Mouse (Mus musculus): ENCODE results near the gene Cdh18. TPM values are rescaled to one million over a fixed set of nuclear protein-coding genes. Genes with fewer than 3 reads are reported as not detected.
"Not testable (repeated sequence)": the region's sequence is repeated elsewhere in the genome, so short reads cannot be mapped to it uniquely, and the experiment has no call there.

Cdh18 gene
- polyA plus RNA-seq, 1 experiment from 2014 or later = 5.8 TPM

DNA sequence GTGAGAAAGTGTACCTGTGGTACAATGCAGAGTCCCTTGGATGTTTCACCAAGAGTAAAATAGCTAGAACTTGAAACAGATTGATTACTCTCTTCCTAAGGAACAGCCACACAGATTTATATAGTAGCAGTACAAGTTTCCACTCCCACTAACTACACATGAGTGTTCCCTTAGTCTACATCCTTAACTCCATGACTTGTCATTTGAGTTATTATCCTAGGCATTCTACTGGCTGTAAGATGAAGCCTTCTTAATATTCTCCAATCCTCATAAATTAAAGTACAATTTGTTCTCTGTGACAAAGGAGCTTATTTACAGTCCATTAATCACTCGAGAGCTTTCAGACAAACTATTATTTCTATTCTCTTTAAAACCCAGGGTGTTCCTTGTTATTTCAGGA is 756.2 kb downstream of the Cdh18 start:
- Histone ChIP-seq H3K9ac (no peak overlapping the region), H3K4me3 (no peak overlapping the region), H3K36me3 (no peaks in the 10 kb centered on the region), H3K9me3 (no peaks in the 10 kb centered on the region), H3K4me1 (replicated peaks) (no peaks in the 10 kb centered on the region), H3K4me2 (no peak overlapping the region), H3K27me3 (no peaks in the 10 kb centered on the region), H3K27ac (replicated peaks) (no peak overlapping the region)
- WGBS = 31% methylated on average over 1 of the region's 1 CpGs
- ATAC-seq (ENCODE audit: low read depth) = no peak

GRCm38 (mm10) chr15:23316766-23317165 is 767.9 kb downstream of the Cdh18 start:
- Histone ChIP-seq H3K4me1 (replicated peaks) (no peaks in the 10 kb centered on the region), H3K27ac (replicated peaks) (no peak overlapping the region), H3K27me3 (no peaks in the 10 kb centered on the region), H3K9ac (no peak overlapping the region), H3K4me3 (no peak overlapping the region), H3K4me2 (no peak overlapping the region), H3K9me3 (no peaks in the 10 kb centered on the region), H3K36me3 (no peaks in the 10 kb centered on the region)
- WGBS = 91% methylated on average over 3 of the region's 3 CpGs
- no peak for ATAC-seq (ENCODE audit: low read depth)

DNA sequence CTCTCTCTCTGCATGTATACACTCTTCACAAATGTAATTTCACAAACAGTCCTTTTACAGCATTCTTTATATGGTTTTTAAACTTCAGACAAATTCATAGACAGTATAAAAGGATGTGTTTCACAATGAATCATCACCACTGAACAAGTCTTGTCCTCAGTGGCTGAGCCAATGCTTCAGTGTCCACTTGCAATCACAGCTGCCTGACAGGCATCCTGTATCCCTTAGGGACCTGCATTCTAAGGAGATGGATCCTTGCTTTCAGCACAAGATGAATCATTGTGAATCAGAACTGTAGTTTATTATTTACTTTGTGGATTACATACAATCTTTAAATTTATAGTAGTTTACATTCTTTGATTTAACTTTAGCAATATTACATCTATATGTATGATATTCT is 768.6 kb downstream of the Cdh18 start:
- ATAC-seq (ENCODE audit: low read depth) = no peak
- Histone ChIP-seq H3K27me3 (no peaks in the 10 kb centered on the region), H3K4me3 (no peak overlapping the region), H3K36me3 (no peaks in the 10 kb centered on the region), H3K9me3 (no peaks in the 10 kb centered on the region), H3K27ac (replicated peaks) (no peak overlapping the region), H3K4me1 (replicated peaks) (no peaks in the 10 kb centered on the region), H3K4me2 (no peak overlapping the region), H3K9ac (no peak overlapping the region)

GRCm38 (mm10) chr15:23340338-23340737 is 791.5 kb downstream of the Cdh18 start:
- not testable (repeated sequence) for H3K27ac ChIP-seq (replicated peaks); H3K27me3 ChIP-seq; H3K4me1 ChIP-seq (replicated peaks); H3K9me3 ChIP-seq; ATAC-seq (ENCODE audit: low read depth); H3K36me3 ChIP-seq; H3K4me2 ChIP-seq; H3K9ac ChIP-seq; H3K4me3 ChIP-seq
- WGBS = no CpG with 5 or more reads among the region's 4 CpGs

GRCm38 (mm10) chr15:23351078-23351477 is 802.3 kb downstream of the Cdh18 start:
- H3K9ac ChIP-seq = no peak overlapping the region
- H3K27me3 ChIP-seq = no peaks in the 10 kb centered on the region
- no peaks in the 10 kb centered on the region for H3K9me3 ChIP-seq
- no peaks in the 10 kb centered on the region for H3K4me1 ChIP-seq (replicated peaks)
- no peak overlapping the region for H3K27ac ChIP-seq (replicated peaks)
- ATAC-seq (ENCODE audit: low read depth) = no peak
- H3K36me3 ChIP-seq = no peaks in the 10 kb centered on the region
- H3K4me3 ChIP-seq = no peak overlapping the region
- H3K4me2 ChIP-seq = no peak overlapping the region
- 61% methylated on average over 2 of the region's 2 CpGs for WGBS

GRCm38 (mm10) chr15:23366325-23366724 is 817.5 kb downstream of the Cdh18 start:
- Histone ChIP-seq H3K4me1 (replicated peaks) (no peaks in the 10 kb centered on the region), H3K27me3 (no peaks in the 10 kb centered on the region), H3K4me3 (no peak overlapping the region), H3K4me2 (no peak overlapping the region), H3K9ac (no peak overlapping the region), H3K27ac (replicated peaks) (no peak overlapping the region), H3K9me3 (no peaks in the 10 kb centered on the region), H3K36me3 (no peaks in the 10 kb centered on the region)
- WGBS = 88% methylated on average over 3 of the region's 3 CpGs
- no peak for ATAC-seq (ENCODE audit: low read depth)

DNA sequence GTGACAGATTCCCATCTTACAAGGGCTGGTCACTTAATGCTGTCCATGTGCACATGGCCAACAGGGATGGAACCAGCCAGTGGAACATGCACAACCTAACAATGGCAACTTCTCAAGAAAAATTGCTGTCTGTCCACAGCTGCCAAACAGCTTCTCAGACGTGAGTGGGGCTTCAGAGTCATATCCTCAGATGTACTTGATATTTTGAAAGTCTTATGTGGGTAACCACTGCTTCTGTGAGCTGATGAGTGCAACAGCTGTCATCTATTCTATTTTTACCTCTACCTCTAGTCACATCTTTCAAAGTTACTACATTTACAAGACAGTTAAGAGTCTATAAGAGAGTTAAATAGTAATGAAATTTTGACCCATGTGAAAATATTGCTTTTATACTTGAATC is 818.9 kb downstream of the Cdh18 start:
- H3K4me1 ChIP-seq (replicated peaks) = no peaks in the 10 kb centered on the region
- no peak for ATAC-seq (ENCODE audit: low read depth)
- no peaks in the 10 kb centered on the region for H3K36me3 ChIP-seq
- H3K9me3 ChIP-seq = no peaks in the 10 kb centered on the region
- 69% methylated on average over 1 of the region's 1 CpGs for WGBS
- no peaks in the 10 kb centered on the region for H3K27me3 ChIP-seq
- no peak overlapping the region for H3K27ac ChIP-seq (replicated peaks)
- no peak overlapping the region for H3K9ac ChIP-seq
- no peak overlapping the region for H3K4me3 ChIP-seq
- no peak overlapping the region for H3K4me2 ChIP-seq

DNA sequence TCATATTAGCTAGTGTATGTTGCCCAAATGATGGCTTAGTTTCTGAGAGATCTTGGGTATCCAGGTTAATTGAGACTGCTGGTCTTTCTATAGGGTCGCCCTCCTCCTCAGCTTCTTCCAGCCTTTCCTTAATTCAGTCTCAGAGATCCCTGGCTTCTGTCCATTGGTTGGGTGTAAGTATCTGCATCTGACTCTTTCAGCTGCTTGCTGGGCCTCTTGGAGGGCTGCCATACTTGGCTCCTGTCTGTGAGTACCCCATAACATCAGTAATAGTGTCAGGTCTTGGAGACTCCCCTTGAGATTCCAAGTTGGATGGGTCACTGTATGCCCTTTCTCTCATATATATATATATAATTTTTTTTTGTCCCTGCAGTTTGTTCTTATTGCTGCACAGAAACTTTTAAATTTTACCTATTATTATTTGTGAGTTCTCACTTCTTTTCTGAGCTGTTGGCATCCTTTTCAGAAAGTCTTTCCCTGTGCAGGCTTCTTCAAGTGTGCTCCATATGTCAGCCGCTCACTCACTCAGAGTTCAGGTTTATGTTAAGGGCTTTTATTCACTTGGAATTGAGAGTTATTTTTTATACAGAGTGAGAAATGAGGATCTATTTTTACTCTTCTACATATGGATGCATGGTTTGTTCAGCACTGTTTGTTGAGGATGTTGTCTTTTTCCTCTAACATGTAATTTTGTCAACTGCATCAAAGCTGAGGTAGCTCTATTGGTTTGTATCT is 829.4 kb downstream of the Cdh18 start:
- Histone ChIP-seq H3K4me2 (no peak overlapping the region), H3K9ac (no peak overlapping the region), H3K27me3 (no peaks in the 10 kb centered on the region), H3K4me1 (replicated peaks) (no peaks in the 10 kb centered on the region), H3K9me3 (no peaks in the 10 kb centered on the region), H3K36me3 (no peaks in the 10 kb centered on the region), H3K27ac (replicated peaks) (no peak overlapping the region), H3K4me3 (no peak overlapping the region)
- 91% methylated on average over 2 of the region's 2 CpGs for WGBS
- ATAC-seq (ENCODE audit: low read depth) = no peak

DNA sequence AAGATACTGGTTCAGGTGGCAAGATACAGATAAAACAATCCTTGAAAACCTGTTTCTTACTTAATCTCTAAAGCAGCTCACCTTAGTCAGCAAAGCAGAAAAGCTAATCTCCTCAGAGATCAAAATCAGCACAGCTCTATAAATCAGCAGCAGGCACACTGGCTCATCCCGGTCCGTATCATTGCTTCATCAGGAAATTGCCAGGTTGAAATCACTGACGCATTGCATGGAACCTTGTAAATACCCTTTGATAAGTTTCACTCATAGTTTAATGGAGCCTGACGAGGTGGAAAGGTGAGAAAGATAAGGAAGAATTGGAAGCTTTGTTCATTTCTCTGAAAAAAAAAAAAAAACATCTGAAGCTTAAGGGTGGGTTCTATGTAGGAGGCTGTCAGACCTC is 837.0 kb downstream of the Cdh18 start:
- no peaks in the 10 kb centered on the region for H3K27me3 ChIP-seq
- no peak overlapping the region for H3K4me3 ChIP-seq
- no peak overlapping the region for H3K27ac ChIP-seq (replicated peaks)
- no peaks in the 10 kb centered on the region for H3K9me3 ChIP-seq
- H3K4me1 ChIP-seq (replicated peaks) = no peaks in the 10 kb centered on the region
- H3K9ac ChIP-seq = no peak overlapping the region
- H3K36me3 ChIP-seq = no peaks in the 10 kb centered on the region
- ATAC-seq (ENCODE audit: low read depth) = no peak
- H3K4me2 ChIP-seq = no peak overlapping the region
- 63% methylated on average over 4 of the region's 4 CpGs for WGBS

DNA sequence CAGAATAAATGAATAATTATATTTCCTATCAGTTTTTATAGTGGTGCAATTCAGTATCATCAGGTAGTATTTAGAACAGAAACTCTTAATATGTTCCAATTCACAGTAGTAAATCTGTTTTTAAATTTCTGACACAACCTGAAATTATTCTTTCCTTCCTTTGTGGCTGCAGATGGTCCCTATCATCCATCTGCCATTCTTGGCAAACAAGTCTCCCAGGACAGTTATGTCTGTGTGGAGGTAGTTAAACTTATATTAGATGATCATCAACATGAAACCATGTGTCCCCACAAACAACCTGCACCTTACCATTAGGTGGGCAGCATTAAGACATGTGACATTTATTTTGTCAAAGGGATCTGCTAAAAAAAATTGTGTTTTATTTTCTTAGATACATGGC is 847.8 kb downstream of the Cdh18 start:
- no peak for ATAC-seq (ENCODE audit: low read depth)
- Histone ChIP-seq H3K4me1 (replicated peaks) (no peaks in the 10 kb centered on the region), H3K4me2 (no peak overlapping the region), H3K9ac (no peak overlapping the region), H3K27me3 (no peaks in the 10 kb centered on the region), H3K4me3 (no peak overlapping the region), H3K36me3 (no peaks in the 10 kb centered on the region), H3K9me3 (no peaks in the 10 kb centered on the region), H3K27ac (replicated peaks) (no peak overlapping the region)

GRCm38 (mm10) chr15:23403792-23404191 is 855.0 kb downstream of the Cdh18 start:
- Histone ChIP-seq H3K27me3 (no peaks in the 10 kb centered on the region), H3K9ac (no peak overlapping the region), H3K4me3 (no peak overlapping the region), H3K36me3 (no peaks in the 10 kb centered on the region), H3K4me2 (no peak overlapping the region), H3K4me1 (replicated peaks) (no peaks in the 10 kb centered on the region), H3K9me3 (no peaks in the 10 kb centered on the region), H3K27ac (replicated peaks) (no peak overlapping the region)
- 80% methylated on average over 2 of the region's 2 CpGs for WGBS
- no peak for ATAC-seq (ENCODE audit: low read depth)

- Histone ChIP-seq H3K27me3 (no peaks in the 10 kb centered on the region), H3K4me2 (no peak overlapping the region), H3K9ac (no peak overlapping the region), H3K4me1 (replicated peaks) (no peaks in the 10 kb centered on the region), H3K36me3 (no peaks in the 10 kb centered on the region), H3K4me3 (no peak overlapping the region), H3K27ac (replicated peaks) (no peak overlapping the region), H3K9me3 (no peaks in the 10 kb centered on the region)
- 95% methylated on average over 1 of the region's 1 CpGs for WGBS
- ATAC-seq (ENCODE audit: low read depth) = no peak
Measured at GRCm38 (mm10) chr15:23408256-23408655, 859.4 kb downstream of the Cdh18 start.

- Histone ChIP-seq H3K27me3 (no peaks in the 10 kb centered on the region), H3K4me2 (no peak overlapping the region), H3K4me1 (replicated peaks) (no peaks in the 10 kb centered on the region), H3K27ac (replicated peaks) (no peak overlapping the region), H3K36me3 (no peaks in the 10 kb centered on the region), H3K9me3 (no peaks in the 10 kb centered on the region), H3K4me3 (no peak overlapping the region), H3K9ac (no peak overlapping the region)
- 86% methylated on average over 5 of the region's 5 CpGs for WGBS
- ATAC-seq (ENCODE audit: low read depth) = no peak
Measured at GRCm38 (mm10) chr15:23416450-23417080, 867.7 kb downstream of the Cdh18 start.
